Mouse (Mus musculus) E14TG2a.4 (cell line): ENCODE measurements at regions not wholly inside any gene's neighbourhood (a gene's known extent, or its start where the extent isn't known, plus 50 kb on each side); places are given as distances from the start of the nearest gene placed in this dataset.

ENCODE experiments used
- H3K27me3 ChIP-seq: 2 replicates; pipeline ENCODE4 v1.6.1; 2014; ENCODE audit warnings: low read length, control low read depth; ENCODE audit not compliant: insufficient read depth
- H3K36me3 ChIP-seq: 2 replicates; pipeline ENCODE4 v1.6.1; 2014; ENCODE audit warnings: low read length, control low read depth; ENCODE audit not compliant: insufficient read depth
- H3K4me1 ChIP-seq: replicated peaks from 2 replicates; pipeline ENCODE4 v1.6.1; 2014; ENCODE audit warnings: low read depth, low read length, control low read depth
- H3K4me3 ChIP-seq: replicated peaks from 2 replicates; pipeline ENCODE4 v1.5.1; 2014; ENCODE audit warnings: mild to moderate bottlenecking, low read length
- H3K9me3 ChIP-seq: 2 replicates; pipeline ENCODE4 v1.6.1; 2014; ENCODE audit warnings: low read length, control low read depth
- CTCF ChIP-seq: conservative IDR thresholded peaks from 2 replicates; pipeline ENCODE4 v1.5.1; 2014; ENCODE audit warnings: low read length
- NANOG ChIP-seq: IDR thresholded peaks from 2 replicates; pipeline ENCODE4 v1.6.1; 2014; ENCODE audit warnings: borderline replicate concordance, low read length, mixed read lengths
- POU5F1 ChIP-seq: IDR thresholded peaks from 2 replicates; pipeline ENCODE4 v1.6.1; 2014; ENCODE audit warnings: low read length, borderline replicate concordance

GRCm38 (mm10) chr1:67359824-67360223, 237.0 kb downstream of the Cps1 start:
- H3K27me3 ChIP-seq, result no peaks in the 10 kb centered on the region
- H3K9me3 ChIP-seq, result peaks cover 4% of the 10 kb centered on the region; the same call in 1 of the 2 replicates
- TF ChIP-seq POU5F1 (no peak), NANOG (no peak), CTCF (no peak)
- H3K4me1 ChIP-seq, result no peaks in the 10 kb centered on the region
- no peaks in the 10 kb centered on the region for H3K36me3 ChIP-seq
- no peak overlapping the region for H3K4me3 ChIP-seq

- TF ChIP-seq NANOG (no peak), CTCF (no peak)
- no peaks in the 10 kb centered on the region for H3K4me1 ChIP-seq
- no peaks in the 10 kb centered on the region for H3K27me3 ChIP-seq
- H3K36me3 ChIP-seq, result no peaks in the 10 kb centered on the region
- H3K9me3 ChIP-seq, result peaks cover 4% of the 10 kb centered on the region; the same call in 1 of the 2 replicates
- H3K4me3 ChIP-seq, result no peak overlapping the region
These were observed 243.2 kb downstream of the Cps1 start for GRCm38 (mm10) chr1:67366038-67366437.

- Histone ChIP-seq H3K4me3 (no peak overlapping the region), H3K36me3 (no peaks in the 10 kb centered on the region), H3K9me3 (peaks cover 4% of the 10 kb centered on the region; the same call in 1 of the 2 replicates), H3K27me3 (no peaks in the 10 kb centered on the region), H3K4me1 (no peaks in the 10 kb centered on the region)
- TF ChIP-seq POU5F1, result no peak
- no peak for TF ChIP-seq NANOG
- no peak for TF ChIP-seq CTCF
These were observed 243.7 kb downstream of the Cps1 start for GRCm38 (mm10) chr1:67366485-67366884.

GRCm38 (mm10) chr1:67382366-67382765, 259.5 kb downstream of the Cps1 start:
- TF ChIP-seq POU5F1 (no peak), NANOG (no peak), CTCF (no peak)
- no peak overlapping the region for H3K4me3 ChIP-seq
- H3K27me3 ChIP-seq, result no peaks in the 10 kb centered on the region
- no peaks in the 10 kb centered on the region for H3K4me1 ChIP-seq
- peaks cover 6% of the 10 kb centered on the region for H3K9me3 ChIP-seq
- H3K36me3 ChIP-seq, result no peaks in the 10 kb centered on the region

GRCm38 (mm10) chr1:67385377-67385776, 262.6 kb downstream of the Cps1 start:
- Histone ChIP-seq H3K4me3 (no peak overlapping the region), H3K9me3 (no peaks in the 10 kb centered on the region), H3K27me3 (no peaks in the 10 kb centered on the region), H3K36me3 (no peaks in the 10 kb centered on the region), H3K4me1 (no peaks in the 10 kb centered on the region)
- no peak for TF ChIP-seq CTCF
- no peak for TF ChIP-seq NANOG
- no peak for TF ChIP-seq POU5F1

GRCm38 (mm10) chr1:67386877-67387276, 264.1 kb downstream of the Cps1 start:
- no peaks in the 10 kb centered on the region for H3K36me3 ChIP-seq
- no peaks in the 10 kb centered on the region for H3K4me1 ChIP-seq
- no peak overlapping the region for H3K4me3 ChIP-seq
- no peaks in the 10 kb centered on the region for H3K27me3 ChIP-seq
- no peaks in the 10 kb centered on the region for H3K9me3 ChIP-seq
- TF ChIP-seq POU5F1, result no peak
- TF ChIP-seq NANOG, result no peak

- H3K4me1 ChIP-seq, result no peaks in the 10 kb centered on the region
- H3K4me3 ChIP-seq, result no peak overlapping the region
- no peaks in the 10 kb centered on the region for H3K27me3 ChIP-seq
- H3K9me3 ChIP-seq, result no peaks in the 10 kb centered on the region
- no peaks in the 10 kb centered on the region for H3K36me3 ChIP-seq
- TF ChIP-seq CTCF (no peak), POU5F1 (no peak), NANOG (no peak)
These were observed 275.1 kb downstream of the Cps1 start for GRCm38 (mm10) chr1:67397757-67398446.

- TF ChIP-seq CTCF (no peak), POU5F1 (no peak), NANOG (no peak)
These were observed 286.7 kb downstream of the Cps1 start for GRCm38 (mm10) chr1:67409531-67409930.

GRCm38 (mm10) chr1:67417196-67417595, 294.4 kb downstream of the Cps1 start:
- no peaks in the 10 kb centered on the region for H3K36me3 ChIP-seq

More at GRCm38 (mm10) chr1:67409531-67409930, 286.7 kb downstream of the Cps1 start:
- Histone ChIP-seq H3K27me3 (no peaks in the 10 kb centered on the region), H3K36me3 (no peaks in the 10 kb centered on the region), H3K4me1 (no peaks in the 10 kb centered on the region), H3K9me3 (no peaks in the 10 kb centered on the region), H3K4me3 (no peak overlapping the region)

More at GRCm38 (mm10) chr1:67417196-67417595, 294.4 kb downstream of the Cps1 start:
- Histone ChIP-seq H3K4me3 (no peak overlapping the region), H3K27me3 (no peaks in the 10 kb centered on the region), H3K4me1 (no peaks in the 10 kb centered on the region), H3K9me3 (no peaks in the 10 kb centered on the region)
- no peak for TF ChIP-seq POU5F1
- TF ChIP-seq NANOG, result no peak
- no peak for TF ChIP-seq CTCF
